Mouse (Mus musculus): ENCODE measurements around the gene Best1.

The Best1 gene

DNA sequence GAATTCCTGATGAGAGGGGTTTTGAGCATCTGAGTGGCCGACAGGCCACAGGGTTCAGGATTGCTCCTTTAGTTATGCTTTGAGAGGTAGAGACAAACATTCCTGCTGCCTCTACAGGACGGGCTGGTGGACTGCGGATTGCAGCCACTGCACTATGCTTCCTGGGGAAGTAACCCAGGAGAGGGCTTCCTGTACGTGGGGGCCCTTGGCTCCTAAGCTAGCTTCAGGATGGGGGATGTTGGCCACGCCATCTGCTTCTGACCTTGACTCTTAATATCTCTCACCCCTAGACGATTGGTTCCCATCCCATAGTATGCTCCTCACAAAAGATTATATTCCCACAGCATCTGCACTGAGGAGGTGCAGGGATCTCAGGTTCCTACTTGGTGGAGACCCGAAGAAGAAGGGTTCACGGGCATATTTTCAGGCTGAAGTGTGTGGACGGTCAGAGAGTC is 21.9 kb upstream of the Best1 start:
- DNase-seq (ENCODE audit: low read depth, low spot score) = no peak

DNA sequence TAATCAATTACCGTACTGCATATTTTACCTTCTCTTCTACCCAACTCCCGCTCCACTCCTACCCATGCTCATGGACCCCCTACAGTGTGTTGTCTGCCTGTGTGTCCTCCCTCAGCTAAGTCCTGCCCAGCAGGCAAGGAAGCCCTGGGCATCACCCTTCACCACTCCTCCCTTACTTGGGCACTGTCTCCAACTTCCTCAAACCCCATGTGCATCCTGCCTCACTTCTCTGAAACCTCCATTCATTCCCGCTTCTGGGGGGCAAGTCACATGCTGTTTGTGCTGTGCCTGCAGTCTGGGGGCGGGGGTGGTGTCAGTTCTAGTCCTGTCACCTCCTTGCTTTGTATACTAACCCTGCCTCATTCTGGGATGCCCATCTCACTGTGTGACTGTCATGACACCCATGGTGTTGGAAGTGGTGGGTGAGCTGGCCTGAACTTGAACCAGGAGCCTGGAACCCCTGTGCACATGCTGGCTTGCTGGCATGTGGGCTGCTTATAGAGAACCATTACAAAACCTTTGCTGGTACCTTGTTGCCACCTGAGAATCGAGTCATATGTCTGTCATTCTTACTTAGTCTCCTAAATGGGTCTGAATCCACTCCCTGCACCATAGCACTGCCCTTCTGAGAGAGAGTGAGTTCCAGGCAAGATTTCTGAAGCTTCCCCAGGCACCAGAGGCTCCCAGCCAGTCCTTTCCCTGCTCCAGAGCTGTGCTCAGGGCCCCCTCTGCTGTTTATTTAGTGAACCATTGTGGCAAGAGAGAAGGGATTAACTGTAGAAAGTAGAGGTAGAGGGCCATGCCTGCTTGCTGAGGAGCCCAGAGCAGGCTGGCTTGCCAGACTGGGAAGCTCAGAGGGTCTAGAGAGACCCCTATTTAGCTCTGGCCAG is 21.2 kb upstream of the Best1 start:
- no peak for DNase-seq (ENCODE audit: low read depth, low spot score)

DNA sequence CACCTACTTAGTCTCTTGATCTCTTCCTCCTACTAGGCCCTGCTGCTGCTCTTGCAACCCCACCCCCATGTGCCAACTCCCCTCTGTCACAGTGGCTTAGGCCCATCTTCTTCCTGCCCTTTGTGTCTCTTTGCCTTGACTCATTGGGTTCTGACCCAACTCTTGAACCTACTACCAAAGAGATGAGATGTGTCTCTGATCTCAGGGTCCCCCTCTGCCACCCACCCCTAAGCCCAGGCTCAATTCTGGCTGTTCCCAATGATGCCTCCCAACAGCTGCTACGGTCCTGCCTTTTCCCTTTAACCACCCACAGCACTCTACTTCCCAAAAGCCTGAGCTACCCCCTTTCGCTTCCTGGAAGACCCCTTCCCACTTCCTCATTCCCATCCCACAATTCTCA is 20.5 kb upstream of the Best1 start:
- DNase-seq (ENCODE audit: low read depth, low spot score) = no peak

DNA sequence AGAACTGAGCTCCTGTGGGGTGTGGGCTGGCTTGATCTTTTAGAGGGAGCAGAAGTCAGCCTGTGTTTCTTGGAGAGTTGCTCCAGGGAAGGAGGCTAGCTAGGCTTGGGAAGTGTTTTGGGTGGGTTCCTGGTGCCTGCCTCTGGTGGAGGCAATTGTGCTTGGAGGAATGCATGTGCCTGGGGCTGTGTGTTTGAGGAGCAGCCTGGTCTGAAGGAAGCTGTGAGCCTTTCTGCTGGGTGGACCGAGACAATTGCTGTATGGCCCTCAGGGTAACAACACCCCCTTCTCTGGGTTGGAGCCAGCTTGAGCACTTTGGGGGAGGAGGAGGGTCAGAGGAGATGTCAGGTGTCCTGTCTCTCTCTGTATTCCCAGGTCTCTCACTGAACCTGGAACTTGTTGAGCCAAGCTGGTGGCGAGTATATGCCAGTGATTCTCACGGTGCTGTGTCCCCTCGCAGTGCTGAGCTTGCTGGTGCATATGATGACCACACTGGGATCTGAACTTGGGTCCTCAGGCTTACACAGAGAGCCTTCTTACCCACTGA is 17.9 kb upstream of the Best1 start:
- no peak for DNase-seq (ENCODE audit: low read depth, low spot score)

DNA sequence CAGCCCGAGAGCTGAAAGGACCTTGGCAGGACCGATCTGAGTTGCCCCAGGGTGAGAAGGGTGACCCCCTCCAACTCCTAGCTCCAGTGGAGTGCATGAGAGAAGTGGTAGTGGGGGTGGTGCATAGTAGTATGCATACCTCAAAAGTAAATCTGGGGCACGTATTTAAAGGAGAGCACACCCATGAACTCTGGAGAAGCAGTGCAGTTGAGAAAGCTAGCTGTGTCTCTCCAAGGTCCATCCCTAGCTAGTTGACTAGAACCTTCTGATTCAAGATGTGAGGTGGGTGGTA is 17.0 kb upstream of the Best1 start:
- no peak for DNase-seq (ENCODE audit: low read depth, low spot score)

DNA sequence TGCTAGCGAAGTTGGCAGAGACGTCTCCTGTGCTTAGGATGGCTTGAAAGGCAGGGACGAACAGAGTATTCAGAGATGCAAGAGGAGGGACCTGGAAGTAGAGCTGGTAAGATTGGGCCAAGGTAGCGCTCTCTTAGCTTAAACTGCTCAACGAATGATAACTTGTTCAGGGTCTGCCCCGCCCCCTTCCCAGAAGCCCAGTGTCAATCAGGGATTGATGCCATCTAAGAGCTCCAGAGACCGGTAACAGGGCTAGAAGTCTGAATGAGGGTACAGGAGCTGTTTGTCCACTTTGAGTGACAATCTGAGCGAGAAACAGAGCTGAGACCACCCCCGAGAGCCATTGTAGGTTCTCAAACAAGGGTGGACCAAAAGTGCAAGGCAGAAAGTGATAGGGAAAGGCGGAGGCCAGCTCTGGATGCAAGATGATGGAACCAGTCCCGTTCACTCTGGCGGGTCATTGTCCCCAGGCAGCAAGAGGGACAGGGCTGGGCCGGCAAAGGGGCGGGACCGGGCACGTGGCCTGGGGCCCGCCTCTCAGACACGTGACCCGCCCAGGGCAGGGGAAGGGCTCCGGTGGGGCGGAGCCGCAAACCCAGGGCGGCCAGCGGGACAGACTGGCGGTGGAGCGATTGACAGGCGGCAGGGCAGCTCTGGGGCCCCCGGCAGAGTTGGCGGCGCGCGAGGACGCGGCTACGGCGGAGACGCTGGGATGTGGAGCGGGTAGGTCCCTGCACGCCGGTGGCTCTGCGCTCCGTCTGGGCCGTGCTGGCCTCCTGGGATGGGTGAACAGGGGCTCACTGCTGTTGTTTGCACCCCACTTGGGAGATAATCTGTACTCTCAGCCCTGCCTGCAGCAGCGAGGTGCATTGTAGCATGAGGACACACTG is 16.4 kb upstream of the Best1 start:
- peak; percentile 59 for DNase-seq (ENCODE audit: low read depth, low spot score)

DNA sequence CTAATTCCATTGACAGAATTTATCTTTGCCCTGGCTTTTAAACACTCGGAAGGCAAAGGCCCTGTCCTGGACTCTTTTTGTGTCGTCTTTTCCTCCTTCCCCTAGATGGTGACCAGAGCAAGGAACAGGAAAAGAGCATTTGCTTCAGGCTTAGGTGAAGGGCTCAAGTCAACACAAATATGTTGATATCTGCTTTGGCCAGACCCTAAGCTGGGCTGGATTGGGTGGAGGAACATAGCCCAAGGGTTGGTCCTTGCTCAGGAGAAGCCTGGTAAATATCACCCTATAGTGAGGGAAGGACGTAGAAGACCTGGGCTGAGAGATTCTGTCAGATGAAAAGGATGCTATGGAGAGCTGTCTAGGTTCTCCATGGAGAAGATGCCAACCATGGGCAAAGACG is 14.7 kb upstream of the Best1 start:
- DNase-seq (ENCODE audit: low read depth, low spot score) = no peak

DNA sequence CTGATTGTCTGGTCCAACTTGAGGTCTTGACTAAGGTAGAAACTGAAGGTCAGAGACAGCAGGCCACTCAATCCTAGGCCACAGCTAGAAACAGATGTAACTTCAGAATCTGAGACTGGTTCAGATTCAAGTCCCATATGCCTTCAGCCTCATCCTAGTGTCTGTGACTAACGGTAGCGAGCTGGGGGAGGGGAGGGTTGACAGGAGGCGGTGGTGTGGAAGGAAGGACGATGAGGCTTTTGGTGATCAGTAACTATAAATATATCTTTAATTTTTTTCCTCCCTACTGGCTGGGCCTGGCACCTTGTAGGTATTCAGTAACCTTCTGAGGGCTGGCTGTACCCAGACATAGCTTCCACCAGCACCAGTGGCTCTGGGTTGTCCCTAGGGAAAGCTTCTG is 14.0 kb upstream of the Best1 start:
- no peak for DNase-seq (ENCODE audit: low read depth, low spot score)

DNA sequence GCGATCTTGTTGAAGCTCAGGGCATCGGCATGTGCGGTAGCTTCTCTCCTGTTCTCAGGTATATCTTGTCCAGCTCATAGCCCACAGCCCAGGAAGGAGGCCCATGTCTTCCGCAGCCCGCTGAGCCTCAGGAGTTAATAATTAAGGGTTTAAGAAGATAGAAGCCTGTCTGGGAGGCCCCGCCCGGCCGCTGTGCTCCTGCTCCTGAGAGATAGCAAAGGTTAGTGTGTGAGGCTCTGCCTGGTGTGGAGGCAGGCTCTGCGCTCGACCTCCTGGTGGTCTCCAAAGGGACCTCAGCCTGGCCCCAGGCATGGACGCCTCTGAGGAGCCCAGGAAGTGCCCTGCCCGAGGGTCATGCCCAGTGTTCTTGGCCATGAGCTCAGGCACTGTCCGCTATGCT is 13.4 kb upstream of the Best1 start:
- DNase-seq (ENCODE audit: low read depth, low spot score) = no peak

DNA sequence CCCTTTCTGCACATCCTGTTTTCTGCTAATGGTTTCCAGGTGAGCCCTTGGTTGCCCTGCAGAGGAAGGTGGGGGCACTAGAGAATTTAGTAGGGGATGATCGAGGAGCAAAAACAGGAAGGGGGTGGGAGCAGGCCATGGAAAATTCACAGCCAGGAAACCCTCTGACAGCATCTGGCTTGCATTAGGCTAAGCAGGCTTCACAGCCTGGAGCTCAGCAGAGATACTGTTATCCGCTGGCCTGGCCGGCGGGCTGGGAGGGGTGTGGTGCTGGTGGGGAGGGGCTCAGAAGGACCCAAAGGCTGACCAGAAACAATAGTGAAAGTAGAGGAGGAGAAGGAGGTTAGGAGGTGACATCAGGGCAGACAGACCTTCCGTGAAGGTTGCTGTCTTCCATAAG is 12.5 kb upstream of the Best1 start:
- DNase-seq (ENCODE audit: low read depth, low spot score) = no peak

DNA sequence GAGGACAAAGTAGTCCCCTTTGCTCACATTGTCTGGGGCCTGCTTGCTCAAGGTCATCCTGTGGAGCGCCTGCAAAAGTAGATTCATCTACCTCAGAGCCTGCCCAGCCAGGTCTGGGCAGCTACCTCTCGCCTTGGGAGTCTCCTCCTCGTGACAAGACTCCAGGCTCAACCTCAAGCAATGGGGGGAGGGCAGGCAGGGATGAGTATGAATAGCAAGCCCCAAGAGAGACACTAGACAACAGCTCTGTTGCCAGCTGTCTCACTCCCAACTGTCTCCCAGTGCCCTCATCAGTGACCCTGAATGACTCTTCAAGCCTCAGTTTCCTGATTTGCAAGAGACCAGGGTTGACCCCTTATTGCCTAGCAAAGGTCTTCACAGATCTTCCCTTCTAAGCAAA is 11.9 kb upstream of the Best1 start:
- DNase-seq (ENCODE audit: low read depth, low spot score) = no peak

DNA sequence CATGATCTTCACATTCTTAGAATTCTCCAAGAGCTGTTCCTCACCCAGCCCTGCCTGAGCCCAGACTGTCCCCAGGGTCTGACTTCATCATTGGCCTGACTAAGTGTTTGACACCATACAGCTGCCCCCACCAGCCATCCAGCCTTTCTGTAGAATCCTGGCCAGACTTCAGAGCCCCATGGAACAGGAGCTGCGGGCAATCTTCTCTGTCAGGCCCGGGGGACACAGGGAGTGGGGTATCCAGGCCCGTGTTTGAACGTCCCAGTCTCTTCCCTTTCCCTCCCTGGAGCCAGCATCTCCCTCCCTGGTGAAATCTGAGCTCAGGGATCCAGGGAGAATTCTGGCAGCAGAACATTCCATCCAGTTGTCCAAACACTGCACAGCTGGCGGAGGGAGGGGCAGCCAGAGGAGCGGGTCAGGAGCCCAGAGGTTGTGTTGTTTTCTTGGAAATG is 11.4 kb upstream of the Best1 start:
- no peak for DNase-seq (ENCODE audit: low read depth, low spot score)

DNA sequence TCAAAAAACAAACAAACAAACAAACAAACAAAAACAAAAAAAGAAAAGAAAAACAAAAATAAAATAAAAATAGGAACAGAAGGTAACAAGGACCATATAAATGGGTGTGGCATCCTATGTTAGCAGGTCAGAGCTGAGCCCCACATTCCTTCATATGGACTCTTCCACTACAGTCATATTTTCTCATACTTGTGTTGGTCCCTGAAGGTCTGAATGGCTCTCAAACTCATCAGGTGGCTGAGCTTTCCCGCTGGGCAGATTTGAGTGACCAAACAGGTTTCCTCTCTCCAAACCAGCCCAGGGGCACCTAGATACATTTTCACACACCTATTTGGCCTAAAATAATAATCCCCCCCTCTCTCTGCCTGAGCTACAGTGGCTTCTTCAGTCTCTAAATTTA is 10.0 kb upstream of the Best1 start:
- DNase-seq (ENCODE audit: low read depth, low spot score) = no peak

DNA sequence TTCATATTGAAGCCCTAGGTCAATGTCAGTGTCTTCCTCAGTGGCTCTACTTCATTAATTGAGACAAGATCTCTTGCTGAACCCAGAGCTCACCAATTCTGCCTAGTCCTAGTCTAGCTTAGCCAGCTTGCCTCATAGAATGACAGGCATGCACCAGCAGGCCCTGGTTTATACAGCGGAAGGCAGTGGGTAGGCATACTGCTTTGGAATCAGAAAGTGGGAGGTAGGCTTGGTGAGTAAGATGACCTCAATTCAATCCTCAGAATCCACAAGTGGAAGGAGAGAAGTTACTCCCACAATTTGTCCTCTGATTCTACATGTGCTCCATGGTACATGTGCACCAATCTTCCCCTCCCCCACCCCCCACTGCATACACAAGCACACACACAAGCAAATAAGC is 2.3 kb upstream of the Best1 start:
- DNase-seq (ENCODE audit: low read depth, low spot score) = no peak

DNA sequence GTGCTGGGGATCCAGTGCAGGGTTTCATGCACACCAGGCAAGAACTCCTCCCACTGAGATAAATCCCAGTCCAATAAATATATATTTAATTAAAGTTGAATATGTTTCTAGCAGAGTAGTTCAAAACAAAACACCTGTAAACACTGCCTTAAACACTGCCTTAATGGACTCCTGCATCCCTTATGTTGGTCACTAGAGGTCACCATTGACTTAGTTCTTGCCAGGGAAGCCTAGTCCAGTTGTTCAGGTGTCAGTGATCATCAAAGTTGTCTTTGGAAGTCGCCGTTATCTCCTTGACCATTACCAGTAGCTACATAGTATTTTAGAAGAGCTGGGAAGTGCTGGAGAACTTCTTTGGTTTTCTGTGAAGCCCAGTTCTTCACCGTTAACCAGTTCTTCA is 1.1 kb downstream of the Best1 start:
- DNase-seq (ENCODE audit: low read depth, low spot score) = peak; percentile 54

DNA sequence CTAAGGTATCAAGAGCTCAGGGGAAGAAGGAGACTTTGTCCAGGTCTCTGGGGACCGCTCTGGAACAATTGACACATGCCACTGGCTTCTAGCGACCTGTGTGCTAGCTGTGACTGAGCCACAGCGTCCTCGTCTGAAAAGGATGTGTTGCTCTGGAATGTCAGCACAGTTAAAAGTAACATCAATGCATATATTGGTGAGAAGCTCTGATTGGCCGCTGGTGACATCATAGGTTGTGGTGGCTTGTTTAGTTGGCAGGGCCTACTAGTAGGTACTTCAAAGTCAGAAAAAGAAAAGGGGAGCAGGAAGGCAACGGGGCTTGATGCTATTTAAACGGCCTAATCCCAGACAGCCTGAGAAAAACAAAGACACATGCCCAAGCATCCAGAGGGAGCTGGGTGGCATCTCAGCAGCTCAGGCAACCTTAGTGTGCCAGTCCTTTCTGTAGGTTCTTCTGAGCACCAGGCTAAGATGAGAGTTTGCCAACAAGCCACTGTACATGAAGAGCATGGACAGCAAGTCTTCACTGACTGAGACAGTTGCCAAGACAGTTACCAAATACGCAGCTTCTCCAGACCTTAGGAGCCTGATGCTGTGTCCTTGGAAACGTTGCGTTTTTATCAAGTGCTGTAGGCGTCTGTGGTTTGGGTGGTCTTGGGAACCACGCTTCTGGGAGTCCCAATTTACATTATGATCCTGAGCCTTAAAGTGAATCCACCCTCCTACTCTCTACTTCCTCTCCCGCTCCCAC is 2.5 kb downstream of the Best1 start:
- DNase-seq (ENCODE audit: low read depth, low spot score) = no peak

DNA sequence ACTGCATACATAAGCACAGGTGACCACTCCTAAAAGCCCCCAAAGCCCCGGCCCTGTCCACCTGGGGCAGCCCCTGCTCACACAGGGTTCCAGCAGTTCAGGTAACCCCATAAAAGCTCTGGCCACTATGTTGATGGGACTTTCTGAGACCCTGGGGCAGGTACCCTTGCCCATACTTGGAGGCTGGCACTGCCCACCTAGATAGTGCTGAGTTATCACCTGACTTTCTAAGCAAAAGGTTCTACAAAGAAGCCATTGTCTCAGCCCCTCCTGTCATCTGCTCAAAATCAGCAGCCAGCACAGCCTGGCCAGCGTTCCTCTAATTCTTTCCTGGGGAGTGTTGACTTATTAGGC is 3.4 kb downstream of the Best1 start:
- DNase-seq (ENCODE audit: low read depth, low spot score) = no peak

DNA sequence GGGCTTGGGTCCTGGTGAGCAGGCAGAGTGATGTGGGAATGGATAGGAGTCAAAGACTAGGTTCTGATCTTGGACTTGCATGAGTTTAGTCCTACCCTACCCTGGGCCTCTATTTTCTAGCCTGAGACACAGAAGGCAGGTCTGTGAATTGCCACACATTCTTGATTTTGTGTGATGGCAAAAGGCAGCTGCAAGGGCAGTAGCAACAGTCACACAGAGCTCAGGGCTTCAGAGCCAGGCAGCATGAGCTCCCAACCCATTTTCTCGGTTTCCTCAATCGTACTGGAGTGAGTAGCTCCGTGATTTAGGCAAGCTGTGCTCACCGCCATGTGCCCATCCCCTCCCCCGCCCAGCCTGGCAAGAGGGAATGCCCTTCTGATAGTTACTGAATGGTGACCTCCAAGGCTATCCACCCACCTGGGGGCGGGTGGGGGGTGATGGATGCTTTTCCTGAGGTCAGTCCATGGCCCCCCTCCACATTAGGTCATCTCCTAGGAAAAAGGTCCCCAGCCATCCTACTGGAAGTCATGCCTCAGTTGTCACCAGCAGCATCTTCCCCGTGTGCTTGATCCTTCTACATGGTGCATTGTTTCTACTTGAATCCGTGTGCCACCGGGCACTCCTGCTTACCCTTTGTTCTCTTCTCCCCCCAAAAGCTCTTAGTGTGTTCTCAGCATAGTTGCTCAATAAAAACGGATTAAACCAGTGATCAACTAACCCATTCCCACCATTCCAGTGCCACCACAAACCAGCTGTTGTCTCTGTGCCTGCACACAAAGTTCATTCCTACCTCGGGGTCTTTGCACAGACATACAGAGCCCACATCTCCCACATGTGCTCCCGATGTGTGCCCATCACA is 4.0 kb downstream of the Best1 start:
- no peak for DNase-seq (ENCODE audit: low read depth, low spot score)

DNA sequence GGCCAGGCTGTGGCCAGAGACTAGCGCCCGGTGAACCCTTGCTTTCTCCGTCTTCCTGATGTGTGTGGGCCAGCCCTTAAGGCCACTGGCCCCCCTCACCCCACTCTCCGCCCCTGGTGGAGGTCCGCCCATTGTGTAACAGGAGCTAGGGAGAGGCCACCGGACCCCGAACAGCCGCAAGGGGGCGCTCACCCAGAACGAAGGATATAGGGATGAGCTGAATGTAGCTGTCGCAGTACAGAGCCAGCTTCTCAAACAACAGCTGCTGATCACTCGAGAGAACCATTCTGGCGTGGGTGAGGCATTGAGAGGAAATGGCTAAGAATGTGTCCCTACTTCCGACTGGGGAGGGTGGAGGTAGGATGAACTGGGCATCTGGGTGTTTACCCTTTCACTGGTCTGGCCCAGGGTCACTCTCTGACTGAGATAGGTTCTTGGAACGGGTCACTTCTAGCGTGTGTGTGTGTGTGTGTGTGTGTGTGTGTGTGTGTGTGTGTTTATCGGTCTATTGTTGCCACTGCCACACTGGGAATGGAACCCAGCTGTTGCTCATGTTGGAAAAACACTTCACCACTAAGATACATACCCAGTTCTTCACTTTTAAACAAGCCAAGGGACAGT is 8.3 kb downstream of the Best1 start:
- peak; percentile 77 for DNase-seq (ENCODE audit: low read depth, low spot score)
